Mouse (Mus musculus) right cerebral cortex, postnatal 10 days (tissue): ENCODE measurements around the gene Kif1b.

Experiments used
- DNase-seq, 2 experiments: peaks; one replicate each; pipeline ENCODE4 v3.0.0; 2021; ENCODE audit warnings: low spot score in 2 of 2

Kif1b gene

DNA sequence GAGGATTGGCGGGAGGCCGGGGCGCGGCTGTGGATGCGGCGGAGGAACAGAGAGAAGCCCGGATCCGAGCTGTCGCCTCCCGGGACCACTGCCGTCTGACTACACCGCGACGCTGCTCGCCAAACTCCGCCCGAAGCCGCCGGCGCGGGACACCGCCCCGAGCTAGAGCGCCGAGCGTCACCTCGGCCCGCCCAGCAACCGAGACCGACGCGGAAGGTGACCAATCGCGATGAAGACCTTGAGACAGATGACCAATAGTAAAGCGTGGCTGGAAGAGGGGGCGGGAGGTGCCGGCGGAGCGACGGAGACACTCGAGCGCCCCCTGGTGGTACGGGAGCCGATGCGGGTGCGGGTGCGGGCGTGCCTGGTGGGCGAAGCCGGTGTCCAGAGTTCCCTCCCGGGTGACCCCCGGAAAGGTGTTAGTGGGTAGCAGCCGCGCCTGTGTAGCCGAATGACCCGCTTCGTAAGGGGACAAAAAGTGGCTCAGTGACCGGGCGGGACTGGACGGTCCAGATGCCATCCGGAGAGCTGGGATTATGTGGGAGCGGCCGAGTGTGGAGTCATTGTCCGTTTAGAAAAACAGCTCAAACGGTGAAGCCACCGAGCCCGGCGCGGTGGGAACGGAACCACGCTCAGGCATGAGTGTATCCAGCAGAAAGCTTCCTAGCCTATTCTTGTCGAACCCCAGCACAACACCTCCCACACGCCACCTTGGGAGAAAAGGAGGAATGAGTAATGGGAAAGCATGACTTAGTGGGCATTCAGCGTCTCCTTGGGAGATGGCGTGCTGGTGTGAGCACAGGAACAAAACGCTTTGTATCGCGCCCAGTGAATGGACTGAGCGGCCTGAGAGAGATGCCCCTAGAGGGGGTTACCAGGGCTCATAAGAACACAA lies at the start of gene Kif1b:
TSS of gene Kif1b (minus strand) at position 98 of the 895 bp plus-strand sequence.
- peak; percentile 98 to 99 for DNase-seq

GRCm38 (mm10) chr4:149354671-149355070 lies 47.2 kb upstream of the Kif1b start:
- DNase-seq, result no peak

- DNase-seq, result no peak
Measured at GRCm38 (mm10) chr4:149351596-149352150, 44.2 kb upstream of the Kif1b start.

- DNase-seq, result no peak
Measured at GRCm38 (mm10) chr4:149348963-149349362, 41.5 kb upstream of the Kif1b start.

GRCm38 (mm10) chr4:149345873-149346272 lies 38.4 kb upstream of the Kif1b start:
- DNase-seq, result no peak

DNA sequence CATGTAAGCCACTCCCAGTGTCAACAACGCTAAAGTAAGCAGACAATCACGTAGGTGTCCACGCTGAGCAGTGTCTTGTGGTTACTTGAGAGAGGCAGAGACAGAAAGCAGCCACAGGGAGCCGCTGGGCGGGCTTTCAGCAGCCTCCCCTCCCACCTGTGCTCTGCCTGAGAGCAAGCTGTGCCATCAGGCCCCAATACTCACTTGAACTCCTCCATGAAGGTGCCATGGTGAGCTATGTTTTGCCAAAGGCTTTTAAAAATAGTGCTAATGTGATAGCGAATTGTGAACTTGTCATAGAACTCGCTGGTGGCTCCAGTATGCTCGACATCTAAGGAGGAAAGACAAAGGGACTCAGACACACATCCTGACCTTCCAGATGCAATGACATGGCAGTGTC lies 36.8 kb upstream of the Kif1b start:
- no peak for DNase-seq

GRCm38 (mm10) chr4:149340680-149341079 lies 33.2 kb upstream of the Kif1b start:
- DNase-seq, result no peak

DNA sequence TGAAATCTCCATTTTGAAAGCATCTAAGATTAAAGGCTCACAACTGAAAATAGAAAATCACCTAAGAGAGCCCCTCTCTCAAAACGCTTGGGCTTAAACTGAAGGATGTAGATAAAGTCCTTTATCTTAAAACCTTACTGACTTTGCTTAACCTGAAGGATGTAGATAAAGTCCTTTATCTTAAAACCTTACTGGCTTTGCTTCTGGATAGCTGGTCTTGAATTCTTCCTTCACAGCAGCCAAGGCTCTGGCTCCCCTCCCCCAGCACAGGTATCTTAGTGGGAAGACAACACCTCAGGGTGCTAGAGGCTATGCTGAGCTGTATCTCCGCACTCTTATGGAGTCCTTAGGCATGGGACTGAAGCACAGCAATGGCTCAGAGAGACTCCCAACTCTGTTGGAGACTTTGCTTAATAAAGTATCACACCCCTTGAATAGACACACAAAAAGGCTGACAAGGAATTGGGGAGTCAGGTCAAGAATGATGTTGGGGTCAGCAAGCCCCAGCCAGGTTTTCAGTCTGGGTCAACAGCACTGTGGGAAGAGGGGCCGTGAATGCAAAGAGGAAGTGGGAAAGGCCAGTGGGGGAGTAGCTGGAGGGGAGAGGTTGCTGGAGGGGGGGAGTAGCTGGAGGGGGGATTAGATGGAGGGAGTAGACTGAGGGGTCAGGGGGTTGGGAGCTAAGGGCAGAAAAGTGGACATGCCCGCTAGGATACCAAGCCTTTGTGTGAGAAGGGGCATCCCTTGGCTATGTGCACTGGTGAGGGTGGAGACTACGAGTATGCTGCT lies 32.1 kb upstream of the Kif1b start:
- no peak for DNase-seq

DNA sequence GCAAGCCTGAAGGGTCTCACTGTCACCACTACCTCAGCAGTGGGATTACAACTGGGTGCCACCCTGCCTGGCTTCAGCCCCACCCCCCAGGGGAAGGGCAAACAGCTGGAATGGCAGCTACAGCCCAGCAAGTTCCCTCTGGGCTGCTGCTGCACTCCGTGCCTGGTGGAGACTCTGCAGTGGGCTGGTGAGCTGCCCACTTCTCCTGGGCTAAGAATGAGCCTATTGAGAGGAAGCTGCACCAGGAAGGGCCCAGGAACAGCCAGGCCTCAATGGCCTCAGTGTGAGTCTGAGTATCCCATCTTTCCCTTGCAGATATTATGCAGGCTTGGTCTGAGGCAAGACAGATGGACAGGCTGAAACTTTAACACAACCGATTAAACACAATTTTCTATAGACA lies 30.6 kb upstream of the Kif1b start:
- peak in 1 of 2 experiments; percentile 62 for DNase-seq

DNA sequence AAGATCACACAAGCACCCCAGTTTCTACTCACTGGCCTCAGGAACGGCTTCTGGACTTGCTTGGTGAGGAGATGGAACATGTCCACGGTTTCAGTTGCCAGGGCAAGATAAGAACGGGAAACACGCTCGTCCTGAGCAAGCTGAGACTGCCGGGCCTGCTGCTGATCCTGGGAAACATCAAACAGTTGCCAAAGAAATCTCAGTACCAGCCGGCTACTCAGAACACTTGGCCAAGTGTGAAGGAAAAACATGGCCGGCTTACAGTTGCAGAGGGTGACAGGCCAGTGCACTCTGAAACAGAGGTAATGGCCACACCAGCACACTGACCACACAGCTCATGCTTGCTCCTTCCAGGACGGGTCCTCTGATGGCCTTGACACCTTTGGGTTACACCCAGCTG lies 29.9 kb upstream of the Kif1b start:
- DNase-seq, result no peak

DNA sequence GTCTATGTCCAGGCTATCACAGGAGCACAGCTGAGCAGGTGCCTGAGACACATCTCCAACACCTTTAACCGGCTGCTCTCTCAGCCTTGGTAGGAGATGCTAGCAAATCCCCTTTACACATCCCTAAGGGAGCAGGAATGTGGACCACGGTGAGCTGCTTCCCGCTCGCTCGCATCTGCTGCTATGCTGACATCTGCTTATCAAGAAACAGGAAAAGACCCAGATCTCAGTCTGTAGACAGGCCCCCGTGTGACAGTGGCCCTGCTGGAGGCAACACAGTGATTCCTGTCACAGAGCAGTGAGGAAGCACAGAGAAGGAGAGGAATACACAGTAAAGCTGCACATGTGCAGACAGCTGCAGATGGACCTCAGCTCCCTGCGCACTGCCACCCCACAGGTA lies 28.8 kb upstream of the Kif1b start:
- no peak for DNase-seq

DNA sequence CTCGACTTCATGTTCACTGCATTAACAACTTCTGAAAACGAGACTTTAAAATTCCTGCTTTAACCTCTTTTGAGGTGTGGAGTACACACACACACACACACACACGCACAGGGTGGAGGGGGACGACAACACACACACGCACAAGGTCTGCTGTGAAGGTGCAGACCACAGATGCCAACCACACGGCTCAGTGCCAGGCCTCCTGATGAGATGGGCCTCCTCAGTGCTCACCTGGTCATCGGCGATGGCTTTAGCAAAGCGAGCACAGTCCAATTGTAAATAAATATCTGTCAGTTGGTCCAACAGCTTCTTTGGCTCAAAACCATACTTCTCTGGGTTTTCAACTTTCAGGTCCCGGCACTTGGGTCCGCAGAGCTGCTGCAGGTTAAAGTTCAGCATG lies 27.4 kb upstream of the Kif1b start:
- no peak for DNase-seq

GRCm38 (mm10) chr4:149332726-149333125 lies 25.2 kb upstream of the Kif1b start:
- no peak for DNase-seq

DNA sequence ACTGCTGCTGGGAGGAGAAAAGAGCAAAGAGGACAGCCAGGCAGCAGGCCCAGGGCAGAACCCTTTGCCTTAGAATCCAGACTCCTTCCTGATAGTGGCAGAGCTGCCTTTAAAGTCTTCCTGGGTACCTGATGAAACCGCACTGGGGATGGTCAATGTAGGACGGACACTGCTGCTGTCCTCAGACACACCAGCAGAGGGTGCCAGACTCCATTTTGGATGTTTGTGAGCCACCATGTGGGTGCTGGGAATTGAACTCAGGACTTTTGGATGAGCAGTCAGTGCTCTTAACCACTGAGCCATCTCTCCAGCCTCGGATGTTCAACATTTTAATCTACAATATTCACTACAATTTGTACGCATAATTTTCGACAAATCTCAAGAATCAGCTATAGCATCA lies 23.0 kb upstream of the Kif1b start:
- no peak for DNase-seq

- no peak for DNase-seq
Measured at GRCm38 (mm10) chr4:149328735-149329134, 21.2 kb upstream of the Kif1b start.

DNA sequence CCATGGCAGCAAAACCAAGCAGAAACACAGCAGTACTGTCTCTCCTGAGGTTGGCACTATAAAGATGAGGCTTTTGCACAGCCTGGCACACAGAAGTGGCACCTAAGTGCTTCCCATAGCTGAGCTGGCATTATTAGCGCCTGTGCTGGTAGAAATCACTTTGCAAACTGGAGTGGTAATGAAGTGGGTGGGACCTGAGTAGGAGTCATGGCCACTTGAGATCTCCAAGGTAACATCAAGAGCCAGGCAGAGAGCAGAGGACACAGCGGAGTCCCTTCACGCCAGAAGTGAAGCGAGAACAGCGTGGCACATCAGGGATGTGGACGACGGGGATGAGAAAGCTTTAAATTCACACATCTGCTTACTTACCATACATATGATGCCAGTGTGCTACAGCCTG lies 19.8 kb upstream of the Kif1b start:
- DNase-seq, result no peak

GRCm38 (mm10) chr4:149325411-149326162 lies 18.1 kb upstream of the Kif1b start:
- DNase-seq, result no peak

- DNase-seq, result no peak
Measured at GRCm38 (mm10) chr4:149323730-149324129, 16.2 kb upstream of the Kif1b start.

DNA sequence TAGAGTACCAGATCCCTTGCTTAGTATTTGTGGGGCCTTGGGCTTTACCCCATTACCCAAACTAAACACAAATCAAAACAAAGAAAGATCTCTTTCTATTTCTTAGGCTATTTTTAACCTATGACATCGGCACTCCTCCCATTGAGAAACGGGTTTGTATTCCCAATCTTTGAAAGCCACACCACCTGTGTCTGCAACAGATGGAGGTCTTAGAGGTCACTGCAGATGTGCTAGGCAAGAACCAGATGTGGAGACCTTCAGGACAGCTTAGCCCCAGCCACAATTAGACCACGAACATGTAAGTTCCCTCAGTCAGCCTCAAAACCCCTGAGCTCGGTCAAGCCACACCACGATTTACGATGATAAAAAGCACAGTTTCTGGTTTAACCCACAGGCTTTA lies 15.2 kb upstream of the Kif1b start:
- DNase-seq, result no peak

DNA sequence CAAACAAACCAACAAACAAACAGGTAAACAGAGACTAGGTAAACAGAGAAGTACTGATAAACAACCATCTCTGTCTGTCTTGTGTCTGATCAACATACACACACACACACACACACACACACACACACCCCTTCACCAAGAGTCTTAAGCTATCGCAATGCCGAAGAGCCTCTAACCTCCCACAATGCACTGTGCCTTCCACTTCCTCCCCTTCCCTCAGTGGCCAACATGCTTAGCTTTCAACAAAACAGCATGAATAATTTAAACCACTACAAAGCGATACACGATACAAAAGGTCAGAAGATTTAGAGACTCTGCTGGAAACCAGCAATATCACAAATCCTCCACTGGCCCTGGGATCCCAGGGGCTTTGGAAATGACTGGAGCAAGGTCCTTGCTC lies 14.8 kb upstream of the Kif1b start:
- no peak for DNase-seq

DNA sequence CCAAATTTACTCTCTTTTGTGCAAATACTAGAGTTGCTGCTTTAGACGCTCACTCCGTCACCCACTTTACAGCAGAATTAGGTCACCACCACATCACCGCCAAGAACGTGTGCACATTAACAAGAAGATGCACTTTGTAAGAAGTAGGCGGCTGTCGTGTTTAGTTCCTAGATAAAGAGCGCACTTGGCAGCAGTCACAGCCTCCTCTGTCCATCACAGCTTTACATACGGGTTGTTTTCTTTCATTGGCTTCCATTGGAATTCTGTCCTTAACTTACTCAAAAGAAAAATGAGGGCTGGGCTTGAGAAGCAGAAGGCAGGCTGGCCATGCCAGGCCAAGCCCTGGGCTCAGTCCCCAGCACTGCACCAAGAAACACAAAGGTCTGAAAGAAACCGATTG lies 11.6 kb upstream of the Kif1b start:
- peak; percentile 54 to 75 for DNase-seq

DNA sequence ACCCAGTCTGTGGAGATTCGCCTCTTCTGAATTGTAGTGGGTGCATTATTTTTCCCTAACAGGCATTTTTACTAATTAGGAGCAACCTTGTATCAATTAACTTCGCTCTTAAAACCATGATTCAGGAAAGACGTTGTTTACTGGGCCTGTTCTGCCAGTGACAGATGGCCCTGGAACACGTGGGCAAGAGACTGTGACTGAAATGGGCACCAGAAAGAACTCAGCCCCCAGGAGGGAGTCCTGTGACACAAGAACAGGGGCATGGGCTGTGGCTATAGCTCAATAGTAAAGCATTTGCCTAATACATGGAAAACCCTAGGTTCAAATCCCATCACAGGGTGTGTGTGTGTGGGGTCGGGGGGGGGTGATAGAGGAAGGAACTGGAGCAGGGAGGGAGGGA lies 9.9 kb upstream of the Kif1b start:
- no peak for DNase-seq
